Mouse (Mus musculus) limb, embryonic 10.5 days (tissue): ENCODE results near the gene Rab6a. TPM values are rescaled to one million over a fixed set of nuclear protein-coding genes. Genes with fewer than 3 reads are reported as not detected.
"Not testable (repeated sequence)": the region's sequence is repeated elsewhere in the genome, so short reads cannot be mapped to it uniquely, and the experiment has no call there.

Source experiments
- DNase-seq: peaks from one replicate; pipeline ENCODE4 v3.0.0-alpha.2; 2017; ENCODE audit warnings: low spot score
- H3K27ac ChIP-seq: fragments of 300-500 bp; sonication (generic); 2 replicates; pipeline ENCODE4 v1.5.1; 2016; ENCODE audit warnings: mild to moderate bottlenecking
- H3K27me3 ChIP-seq: fragments of 300-500 bp; sonication (generic); 2 replicates; pipeline ENCODE4 v1.6.1; 2016; ENCODE audit warnings: low read depth, mild to moderate bottlenecking; ENCODE audit not compliant: poor library complexity, severe bottlenecking
- H3K36me3 ChIP-seq: fragments of 300-500 bp; sonication (generic); 2 replicates; pipeline ENCODE4 v1.6.1; 2016; ENCODE audit warnings: mild to moderate bottlenecking, moderate library complexity
- H3K4me1 ChIP-seq: fragments of 300-500 bp; sonication (generic); 2 replicates; pipeline ENCODE4 v1.6.1; 2016
- H3K4me3 ChIP-seq: fragments of 300-500 bp; sonication (generic); 2 replicates; pipeline ENCODE4 v1.5.1; 2016; ENCODE audit warnings: mild to moderate bottlenecking, moderate library complexity
- H3K9me3 ChIP-seq: fragments of 300-500 bp; sonication (generic); replicated peaks from 2 replicates; pipeline ENCODE4 v1.6.1; 2016; ENCODE audit warnings: mild to moderate bottlenecking
- WGBS: fragments of 180-500 bp; shearing (Covaris S2); methylation state at CpG from one replicate; pipeline ENCODE4 v1.1.7; 2016; 5-methylcytosine and 5-hydroxymethylcytosine counted together
- polyA plus RNA-seq: library from polyadenylated mRNA; unstranded; fragments of >200 nt; fragmentation: Nextera tagmentation; extraction: Ambion mirVana; gene quantifications from 2 replicates; pipeline ENCODE4 v1.2.1, GENCODE M21; 2016

The Rab6a gene
- 81.9 and 92.3 TPM in 2 replicates for polyA plus RNA-seq

DNA sequence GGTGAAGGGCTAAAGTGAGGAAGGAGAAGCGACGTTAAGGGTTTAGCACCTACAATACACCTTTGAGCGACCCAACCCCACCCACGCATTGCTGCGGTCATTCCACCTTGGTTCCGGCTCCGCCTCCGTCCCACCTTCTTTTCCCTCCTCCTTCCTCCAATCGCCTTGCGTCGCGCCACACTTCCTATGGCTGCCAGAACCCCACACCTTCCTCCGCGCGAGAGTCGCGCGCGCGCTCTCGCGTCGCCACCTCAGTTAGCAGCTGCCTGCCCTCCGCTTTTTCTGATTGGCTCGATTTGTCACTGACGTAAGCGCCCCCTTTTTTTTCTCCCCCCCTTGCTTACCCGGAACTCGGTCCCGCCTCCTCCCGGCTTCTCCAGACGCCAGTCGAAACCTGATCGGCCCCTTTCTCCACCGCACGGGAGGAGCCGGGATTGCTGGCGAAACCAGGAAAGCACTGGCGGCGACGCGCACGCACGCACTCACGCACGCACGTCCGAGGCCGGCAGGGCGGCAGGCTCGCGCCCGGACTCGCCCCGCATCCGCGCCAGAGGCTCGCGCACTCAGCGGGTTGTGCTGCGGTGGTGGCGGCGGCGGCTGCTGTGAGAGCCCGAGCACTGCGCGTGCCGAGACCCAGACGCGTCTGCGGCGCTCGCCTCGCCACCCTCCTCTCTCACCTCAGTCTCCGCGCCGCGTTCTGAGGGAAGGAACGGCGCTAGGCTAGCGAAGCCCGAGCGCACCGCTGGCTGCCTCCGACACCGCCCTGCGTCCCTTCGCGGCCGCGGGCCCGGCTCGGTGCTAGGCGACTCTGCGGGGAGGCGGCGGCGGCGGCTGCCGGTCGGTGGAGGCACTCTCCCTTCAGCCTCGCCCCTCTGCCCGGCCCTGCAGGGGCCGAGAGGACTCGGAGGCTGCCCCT lies at the start of gene Rab6a:
Gene Rab6a (plus strand): TSS at position 197 of the 916 bp plus-strand sequence.
- Histone ChIP-seq H3K36me3 (no peaks in the 10 kb centered on the region), H3K4me3 (peak within 1 kb of the TSS; percentile 99), H3K9me3 (no peaks in the 10 kb centered on the region), H3K27ac (peak within 1 kb of the TSS; percentile 98), H3K4me1 (peaks cover 21% of the 10 kb centered on the region), H3K27me3 (0 out of 2 replicates have a peak, but pooled peaks cover 5% of the 10 kb centered on the region)
- under 1% methylated on average over 105 of the region's 105 CpGs for WGBS
- DNase-seq, result peak; percentile 99

GRCm38 (mm10) chr7:100559331-100559730 lies 47.9 kb upstream of the Rab6a start:
- Histone ChIP-seq H3K4me1 (no peaks in the 10 kb centered on the region), H3K4me3 (no peak overlapping the region), H3K27me3 (no peaks in the 10 kb centered on the region), H3K27ac (no peak overlapping the region), H3K36me3 (no peaks in the 10 kb centered on the region), H3K9me3 (no peaks in the 10 kb centered on the region)
- no peak for DNase-seq
- WGBS, result 85% methylated on average over 4 of the region's 4 CpGs

GRCm38 (mm10) chr7:100561861-100562587 lies 45.2 kb upstream of the Rab6a start:
- WGBS, result 81% methylated on average over 11 of the region's 11 CpGs
- H3K9me3 ChIP-seq, result no peaks in the 10 kb centered on the region

GRCm38 (mm10) chr7:100567238-100567637 lies 40.0 kb upstream of the Rab6a start:
- H3K36me3 ChIP-seq, result peaks cover 14% of the 10 kb centered on the region
- not testable (repeated sequence) for H3K9me3 ChIP-seq, H3K4me1 ChIP-seq, H3K27ac ChIP-seq, H3K4me3 ChIP-seq, H3K27me3 ChIP-seq, DNase-seq
- WGBS, result 79% methylated on average over 5 of the region's 5 CpGs

More at GRCm38 (mm10) chr7:100561861-100562587, 45.2 kb upstream of the Rab6a start:
- Histone ChIP-seq H3K4me3 (no peak overlapping the region), H3K27ac (0 out of 2 replicates have a peak overlapping the region, but pooled peaks have one; percentile 36), H3K36me3 (peaks cover 3% of the 10 kb centered on the region; the same call in 1 of the 2 replicates), H3K4me1 (no peaks in the 10 kb centered on the region), H3K27me3 (no peaks in the 10 kb centered on the region)
- DNase-seq, result no peak

GRCm38 (mm10) chr7:100569907-100570306 lies 37.3 kb upstream of the Rab6a start:
- no peaks in the 10 kb centered on the region for H3K27me3 ChIP-seq
- no peaks in the 10 kb centered on the region for H3K9me3 ChIP-seq

GRCm38 (mm10) chr7:100570930-100571715 lies 36.1 kb upstream of the Rab6a start:
- DNase-seq, result no peak
- WGBS, result 90% methylated on average over 3 of the region's 3 CpGs
- peaks cover 11% of the 10 kb centered on the region for H3K36me3 ChIP-seq
- H3K27me3 ChIP-seq, result no peaks in the 10 kb centered on the region
- no peaks in the 10 kb centered on the region for H3K9me3 ChIP-seq
- no peak overlapping the region for H3K4me3 ChIP-seq
- no peaks in the 10 kb centered on the region for H3K4me1 ChIP-seq
- H3K27ac ChIP-seq, result no peak overlapping the region

More at GRCm38 (mm10) chr7:100569907-100570306, 37.3 kb upstream of the Rab6a start:
- Histone ChIP-seq H3K27ac (no peak overlapping the region), H3K4me3 (no peak overlapping the region), H3K36me3 (peaks cover 11% of the 10 kb centered on the region), H3K4me1 (no peaks in the 10 kb centered on the region)
- DNase-seq, result no peak

DNA sequence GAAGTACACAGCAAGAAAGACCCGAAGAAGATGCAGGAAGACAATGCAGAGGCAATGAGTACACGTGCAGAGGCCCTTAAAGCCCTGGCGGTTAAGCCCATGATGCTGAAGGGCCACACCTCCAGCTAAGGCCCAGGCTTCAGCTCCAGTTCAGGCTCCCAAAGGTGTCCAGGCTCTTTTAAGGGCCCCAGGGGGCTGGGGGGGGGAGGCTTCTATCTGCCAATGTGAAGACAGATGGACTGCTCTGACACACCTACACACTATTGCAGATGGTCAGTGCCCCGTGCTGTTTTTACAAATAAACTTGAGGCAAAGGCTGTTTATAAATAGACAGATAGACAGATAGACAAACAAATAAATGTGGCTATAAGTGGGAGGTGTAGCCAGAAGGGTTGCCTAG lies 35.1 kb upstream of the Rab6a start:
- Histone ChIP-seq H3K4me1 (no peaks in the 10 kb centered on the region), H3K27me3 (no peaks in the 10 kb centered on the region), H3K9me3 (no peaks in the 10 kb centered on the region), H3K4me3 (no peak overlapping the region), H3K27ac (no peak overlapping the region), H3K36me3 (peaks cover 11% of the 10 kb centered on the region)
- no peak for DNase-seq
- WGBS, result 81% methylated on average over 4 of the region's 4 CpGs

- Histone ChIP-seq H3K4me3 (no peak overlapping the region), H3K27ac (no peak overlapping the region), H3K4me1 (no peaks in the 10 kb centered on the region), H3K36me3 (peaks cover 5% of the 10 kb centered on the region), H3K9me3 (no peaks in the 10 kb centered on the region), H3K27me3 (no peaks in the 10 kb centered on the region)
- WGBS, result 82% methylated on average over 4 of the region's 4 CpGs
- no peak for DNase-seq
These were observed 34.5 kb upstream of the Rab6a start for GRCm38 (mm10) chr7:100572704-100573103.

DNA sequence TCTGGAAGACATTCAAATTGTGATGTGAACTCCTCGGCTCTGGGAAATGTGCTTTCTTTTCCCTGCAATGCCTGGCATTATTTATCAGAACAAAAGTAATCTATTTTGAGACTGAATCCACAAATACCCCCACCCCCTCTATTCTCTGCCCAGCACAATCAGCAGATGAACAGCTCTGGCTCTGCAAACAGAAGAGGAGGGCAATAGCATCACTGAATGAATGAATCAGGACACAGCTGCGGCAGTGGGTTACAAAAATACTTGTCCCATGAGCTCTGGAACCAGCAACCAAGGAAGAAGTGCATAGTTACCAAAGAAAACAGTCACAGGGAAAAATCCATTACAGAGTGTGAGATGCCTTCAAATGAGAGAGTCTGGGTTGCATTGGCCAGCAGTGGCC lies 28.4 kb upstream of the Rab6a start:
- DNase-seq, result no peak
- Histone ChIP-seq H3K27ac (no peak overlapping the region), H3K36me3 (no peaks in the 10 kb centered on the region), H3K4me1 (peaks cover 6% of the 10 kb centered on the region), H3K4me3 (no peak overlapping the region), H3K27me3 (no peaks in the 10 kb centered on the region), H3K9me3 (no peaks in the 10 kb centered on the region)
- 89% methylated on average over 2 of the region's 2 CpGs for WGBS

DNA sequence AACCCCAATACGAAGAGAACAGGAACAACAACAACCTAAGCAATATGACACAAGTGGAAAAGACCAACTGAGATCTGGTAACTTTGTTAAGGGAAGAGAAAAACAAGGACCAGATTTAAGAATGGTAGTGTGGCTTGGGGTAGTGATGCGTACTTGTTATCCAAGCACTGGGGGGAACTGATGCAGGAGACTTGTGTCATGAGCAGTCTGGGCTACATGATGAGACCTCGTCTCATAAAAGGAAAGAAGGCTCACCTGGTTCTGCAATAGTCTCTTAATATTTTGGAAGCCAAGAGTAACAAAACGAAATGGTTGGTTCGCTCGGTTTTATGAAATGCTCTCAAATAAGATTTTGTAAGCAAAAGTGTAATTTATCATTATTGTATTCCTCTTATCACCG lies 25.0 kb upstream of the Rab6a start:
- peaks cover 6% of the 10 kb centered on the region for H3K4me1 ChIP-seq
- H3K27ac ChIP-seq, result no peak overlapping the region
- H3K36me3 ChIP-seq, result no peaks in the 10 kb centered on the region
- WGBS, result 41% methylated on average over 7 of the region's 7 CpGs
- H3K27me3 ChIP-seq, result no peaks in the 10 kb centered on the region
- no peaks in the 10 kb centered on the region for H3K9me3 ChIP-seq
- DNase-seq, result no peak
- H3K4me3 ChIP-seq, result peak overlapping the region; percentile 61

DNA sequence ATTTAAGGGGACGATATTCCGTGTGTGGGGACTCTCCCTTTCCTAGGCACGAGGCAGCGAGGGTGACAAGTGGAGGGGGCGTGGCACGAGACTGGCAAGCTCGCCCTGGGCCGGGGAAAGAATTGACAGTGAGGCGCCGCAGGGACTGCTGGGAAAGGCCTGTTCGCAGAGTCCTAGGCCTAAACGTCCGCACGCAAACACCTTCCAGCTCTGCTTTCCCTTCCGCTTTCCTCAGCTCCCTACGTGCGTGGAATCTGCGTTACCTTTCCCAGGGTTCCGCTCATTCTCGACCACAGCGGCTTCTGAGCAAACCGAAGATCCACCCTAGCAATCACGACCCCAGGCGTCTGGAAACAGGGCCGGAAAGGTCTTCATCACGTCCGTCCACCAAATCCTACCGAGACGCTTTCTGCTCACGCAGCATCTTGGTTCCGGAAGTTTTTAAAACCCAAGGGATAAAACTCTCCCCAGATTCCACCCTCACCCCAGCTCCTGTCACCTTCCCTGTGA lies 24.4 kb upstream of the Rab6a start:
- H3K4me3 ChIP-seq, result peak overlapping the region; percentile 61
- under 1% methylated on average over 31 of the region's 31 CpGs for WGBS

DNA sequence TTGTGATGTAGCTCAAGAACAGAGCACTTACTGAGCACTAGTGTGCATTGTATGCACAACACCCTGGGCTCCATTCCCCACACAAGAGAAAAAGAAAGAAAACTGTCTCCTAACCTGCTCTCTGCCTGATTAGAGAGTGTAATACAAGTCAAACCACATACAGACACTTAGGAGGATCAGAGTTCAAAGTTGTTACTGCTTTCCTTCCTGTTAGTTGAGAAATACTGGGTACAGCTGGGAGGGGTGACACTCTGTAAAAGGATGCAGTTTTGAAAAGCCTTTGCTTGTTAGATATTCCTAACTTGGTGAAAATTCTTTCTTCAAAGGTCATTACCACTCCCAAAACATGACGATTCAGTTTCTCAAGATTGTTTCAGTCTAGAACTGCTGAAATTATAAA lies 17.4 kb upstream of the Rab6a start:
- DNase-seq, result no peak
- H3K4me3 ChIP-seq, result no peak overlapping the region
- WGBS, result 74% methylated on average over 1 of the region's 1 CpGs
- H3K9me3 ChIP-seq, result no peaks in the 10 kb centered on the region
- 0 out of 2 replicates have a peak, but pooled peaks cover 3% of the 10 kb centered on the region for H3K4me1 ChIP-seq
- no peak overlapping the region for H3K27ac ChIP-seq
- H3K27me3 ChIP-seq, result no peaks in the 10 kb centered on the region
- no peaks in the 10 kb centered on the region for H3K36me3 ChIP-seq

More for the DNA sequence above, 24.4 kb upstream of the Rab6a start:
- DNase-seq, result peak; percentile 91
- peak overlapping the region; percentile 93 for H3K27ac ChIP-seq
- H3K4me1 ChIP-seq, result peaks cover 6% of the 10 kb centered on the region
- H3K36me3 ChIP-seq, result no peaks in the 10 kb centered on the region
- no peaks in the 10 kb centered on the region for H3K27me3 ChIP-seq
- H3K9me3 ChIP-seq, result no peaks in the 10 kb centered on the region
